Mouse (Mus musculus) natural killer cell, adult 2 months (primary cell): ENCODE results near the gene Ddx49.
A peak's percentile ranks its signal among the peaks of the same experiment; 100 is the strongest.

Experiments used
- DNase-seq, 2 experiments: peaks; one replicate each; pipeline ENCODE4 v3.0.0; 2022; ENCODE audit warnings: low spot score in 2 of 2

The Ddx49 gene

DNA sequence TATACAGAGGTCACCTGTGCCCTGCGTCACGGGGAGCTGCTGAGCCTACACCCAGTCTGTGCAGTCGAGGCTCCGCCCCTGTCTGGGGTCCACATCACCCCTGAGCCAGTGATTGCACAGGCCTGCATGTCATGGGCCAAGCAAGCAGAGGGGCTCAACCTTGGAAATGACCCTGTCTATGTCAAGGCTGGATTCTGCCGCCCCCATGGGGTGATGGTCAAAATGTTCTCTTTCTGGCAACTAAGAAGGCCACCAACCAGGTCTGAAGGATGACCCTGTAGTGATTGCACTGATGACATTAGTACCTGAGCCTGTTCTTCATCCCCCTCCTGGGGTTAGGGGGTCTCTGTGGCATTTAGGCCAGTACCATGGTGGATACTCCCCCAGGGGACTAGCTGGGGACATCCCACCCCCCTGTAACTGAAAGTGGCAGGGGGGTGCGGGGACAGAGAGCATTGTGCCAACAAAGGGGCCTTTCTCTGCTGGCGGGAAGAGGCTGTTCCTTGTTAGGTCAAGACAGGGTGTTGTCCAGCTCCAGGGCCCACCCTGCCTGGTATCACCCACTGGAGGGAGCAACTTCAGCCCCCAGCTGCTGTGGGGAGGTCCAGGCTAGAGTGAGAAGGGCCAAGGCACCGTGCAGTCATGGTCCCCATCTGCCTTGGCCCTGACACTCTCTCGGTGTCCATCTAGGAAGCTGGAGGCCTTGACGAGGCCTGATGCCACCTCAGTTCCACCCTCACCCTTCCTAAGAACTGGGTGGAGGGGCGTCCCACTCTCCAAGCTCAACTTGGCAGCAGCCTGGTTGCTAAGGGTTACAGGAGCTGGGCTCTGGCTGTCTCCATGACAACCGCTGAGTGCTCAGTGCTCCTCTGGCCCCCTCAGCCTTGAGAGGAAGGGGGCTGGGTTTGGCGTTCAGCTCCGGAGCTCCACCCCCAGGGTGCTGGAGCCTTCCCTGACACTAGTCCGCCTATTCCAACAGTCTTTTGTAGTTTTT lies 14.5 kb upstream of the Ddx49 start:
- DNase-seq = no peak

DNA sequence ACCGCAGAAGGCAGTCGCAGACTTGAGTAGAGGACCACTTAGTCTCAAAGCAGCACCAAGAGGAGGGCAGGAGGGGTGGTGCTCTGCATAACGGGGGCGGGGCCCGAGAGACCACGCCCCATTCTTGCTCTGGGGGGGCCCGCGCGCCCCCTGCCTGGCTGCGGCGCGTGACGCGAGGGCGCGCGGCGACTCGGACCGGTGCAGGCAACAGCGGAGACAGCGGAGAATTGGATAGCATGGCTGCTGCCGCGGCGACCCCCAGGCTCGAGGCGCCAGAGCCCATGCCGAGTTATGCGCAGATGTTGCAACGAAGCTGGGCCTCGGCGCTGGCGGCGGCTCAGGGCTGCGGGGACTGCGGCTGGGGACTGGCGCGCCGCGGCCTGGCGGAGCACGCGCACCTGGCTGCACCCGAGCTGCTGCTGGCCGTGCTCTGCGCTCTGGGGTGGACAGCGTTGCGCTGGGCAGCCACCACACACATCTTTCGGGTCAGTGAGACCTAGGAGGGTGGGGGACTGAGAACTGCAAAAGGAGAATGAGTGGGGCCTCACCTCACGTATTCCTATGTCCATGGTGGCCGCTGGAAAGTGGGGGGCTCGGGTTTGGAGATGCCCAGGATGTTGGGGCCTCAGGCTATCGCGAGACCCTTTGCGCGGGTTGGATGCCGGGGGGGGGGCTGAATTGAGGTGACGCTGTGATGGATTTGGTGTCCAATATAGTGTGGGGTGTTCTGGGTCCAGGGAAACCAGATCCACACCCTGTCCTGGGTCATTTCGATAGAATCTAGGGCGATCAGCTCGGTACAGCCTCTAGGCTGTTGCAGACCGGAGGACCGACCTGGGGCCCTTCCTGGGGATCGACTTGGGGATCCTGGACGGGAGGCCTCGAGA lies 13.6 kb upstream of the Ddx49 start, which contains the start of gene Cers1:
Gene Cers1, plus strand, starts transcription at position 152 of the 887 bp plus-strand sequence.
- no peak for DNase-seq

DNA sequence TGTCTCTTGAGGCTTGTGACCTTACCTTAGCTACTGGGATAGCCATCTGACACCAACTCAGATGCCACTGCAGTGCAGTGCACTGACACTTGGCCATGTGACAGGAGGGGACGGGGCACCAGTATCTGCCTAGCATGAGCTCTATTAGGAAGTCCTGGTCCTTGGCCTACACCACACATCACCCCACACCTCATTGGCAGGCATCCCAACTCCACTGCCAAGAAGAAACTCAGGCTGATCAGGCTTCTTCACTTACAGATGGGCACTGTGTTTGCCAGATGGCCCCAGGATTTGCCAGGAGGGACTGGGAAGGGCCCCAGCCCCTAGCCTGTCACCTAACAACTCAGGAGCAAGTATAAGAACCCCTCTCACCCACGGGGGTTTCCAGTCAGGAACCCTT lies 11.1 kb upstream of the Ddx49 start:
- no peak for DNase-seq

- DNase-seq = peak; percentile 43 to 48
Measured at GRCm38 (mm10) chr8:70309311-70309710, 7.0 kb upstream of the Ddx49 start.

GRCm38 (mm10) chr8:70302901-70303300 lies 612 bp upstream of the Ddx49 start:
- no peak for DNase-seq

GRCm38 (mm10) chr8:70300881-70301280 lies 1.4 kb downstream of the Ddx49 start:
- no peak for DNase-seq

DNA sequence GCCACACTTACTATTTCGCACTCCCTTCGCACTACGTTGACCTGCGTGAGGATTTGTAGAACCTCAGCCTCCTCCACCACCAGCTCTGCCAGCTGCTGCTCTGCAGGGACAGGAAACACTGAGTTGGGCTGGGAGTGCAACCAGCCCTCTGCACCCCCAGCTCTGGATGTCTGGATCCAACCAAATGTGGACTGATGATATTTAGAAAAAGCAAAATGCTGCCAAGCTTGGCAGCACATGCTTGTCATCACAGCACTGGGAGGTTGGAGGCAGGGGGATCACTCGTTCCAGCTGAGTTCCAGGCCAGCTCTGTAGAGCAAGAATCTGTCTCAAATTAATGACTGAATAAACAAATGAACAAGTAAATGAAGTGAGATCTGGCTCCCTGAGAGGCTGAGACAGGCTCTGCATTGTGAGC lies 8.3 kb downstream of the Ddx49 start:
- DNase-seq = no peak

GRCm38 (mm10) chr8:70286737-70287136 lies 15.6 kb downstream of the Ddx49 start:
- peak in 1 of 2 experiments; percentile 35 for DNase-seq

DNA sequence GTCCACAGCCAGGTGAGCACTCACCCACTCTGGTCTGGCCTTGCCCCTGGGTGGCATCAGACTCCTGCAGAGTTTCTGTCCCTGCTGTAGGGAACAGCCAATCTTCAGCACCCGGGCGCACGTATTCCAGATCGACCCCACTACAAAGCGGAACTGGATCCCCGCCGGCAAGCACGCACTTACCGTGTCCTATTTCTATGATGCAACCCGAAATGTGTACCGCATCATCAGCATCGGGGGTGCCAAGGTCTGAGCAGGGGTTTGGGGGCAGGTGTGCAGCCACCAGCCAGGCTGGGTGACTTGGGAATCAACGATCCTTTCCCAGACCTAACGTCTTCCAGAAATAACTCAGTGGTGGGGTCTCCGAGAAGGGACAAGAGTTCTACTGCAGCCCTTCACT lies 17.0 kb downstream of the Ddx49 start:
- no peak for DNase-seq

DNA sequence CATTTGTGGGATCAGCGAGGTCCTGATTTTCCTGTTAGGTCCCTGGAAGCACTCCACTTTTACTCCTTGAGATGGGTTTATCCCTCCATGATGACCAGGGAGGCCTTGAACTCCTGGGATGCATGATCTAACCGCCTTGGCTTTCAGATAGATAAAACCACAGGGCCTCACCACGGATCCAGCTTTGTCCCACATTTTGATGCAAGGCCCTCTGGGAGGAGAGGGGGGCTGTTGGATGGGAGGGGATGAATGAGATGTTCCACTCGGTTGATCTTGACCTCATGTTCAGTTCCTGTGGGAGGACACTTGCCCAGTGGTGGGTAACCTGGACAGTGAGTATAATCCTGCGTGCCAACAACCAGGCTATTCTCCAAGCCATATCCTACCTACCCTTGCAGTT lies 17.9 kb downstream of the Ddx49 start:
- no peak for DNase-seq

DNA sequence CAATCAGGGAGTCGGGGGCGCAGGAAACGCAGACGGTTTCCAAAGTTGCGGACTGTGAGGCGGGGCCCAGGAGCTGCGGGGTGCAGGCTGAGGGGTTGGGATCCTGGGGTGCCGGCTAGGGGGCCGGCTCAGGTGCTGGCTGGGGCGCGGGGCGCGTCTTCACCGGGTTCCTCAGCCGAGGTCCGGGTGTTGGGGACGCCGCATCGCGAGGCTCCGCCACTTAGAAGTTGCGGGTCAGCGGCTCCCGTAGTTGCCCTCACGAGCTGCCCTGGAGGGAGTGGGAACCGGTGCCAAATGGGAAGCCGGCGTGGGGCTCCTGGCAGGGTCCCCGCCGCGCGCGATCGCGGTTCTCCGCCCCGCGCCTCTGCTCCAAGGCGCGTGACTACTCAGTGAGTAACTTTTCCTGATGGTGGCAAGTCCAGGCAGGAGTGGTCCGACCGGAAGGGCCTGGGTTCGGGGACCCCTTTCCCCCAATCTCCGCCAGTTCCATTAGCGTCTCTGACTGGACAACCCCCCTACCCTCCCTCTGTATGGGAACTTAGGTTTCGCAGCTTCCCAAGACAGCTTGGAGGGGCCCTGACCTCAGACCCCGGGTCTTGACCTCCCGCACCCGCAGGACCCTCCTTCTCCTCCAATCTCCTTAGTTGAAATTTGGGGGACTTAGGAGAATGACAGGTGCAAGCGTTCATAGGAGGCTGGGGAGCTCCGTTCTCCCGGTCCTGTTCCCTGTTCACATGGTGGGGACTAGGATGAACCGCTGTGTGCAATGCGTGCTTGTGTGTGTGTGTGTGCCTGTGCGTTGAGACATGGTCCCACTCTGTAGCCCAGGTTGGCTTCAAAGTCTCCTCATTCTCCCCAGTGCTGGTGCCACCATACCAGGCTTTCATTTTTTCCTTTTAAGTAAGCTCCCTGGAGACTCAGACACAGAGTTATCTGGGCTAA lies 18.9 kb downstream of the Ddx49 start:
- DNase-seq = no peak

- DNase-seq = peak; percentile 71 to 87
Measured at GRCm38 (mm10) chr8:70282603-70283135, 19.6 kb downstream of the Ddx49 start, which contains the start of gene Homer3. TSS of gene Homer3 (plus strand) at chr8:70282827.

GRCm38 (mm10) chr8:70281001-70281400 lies 21.3 kb downstream of the Ddx49 start:
- no peak for DNase-seq

DNA sequence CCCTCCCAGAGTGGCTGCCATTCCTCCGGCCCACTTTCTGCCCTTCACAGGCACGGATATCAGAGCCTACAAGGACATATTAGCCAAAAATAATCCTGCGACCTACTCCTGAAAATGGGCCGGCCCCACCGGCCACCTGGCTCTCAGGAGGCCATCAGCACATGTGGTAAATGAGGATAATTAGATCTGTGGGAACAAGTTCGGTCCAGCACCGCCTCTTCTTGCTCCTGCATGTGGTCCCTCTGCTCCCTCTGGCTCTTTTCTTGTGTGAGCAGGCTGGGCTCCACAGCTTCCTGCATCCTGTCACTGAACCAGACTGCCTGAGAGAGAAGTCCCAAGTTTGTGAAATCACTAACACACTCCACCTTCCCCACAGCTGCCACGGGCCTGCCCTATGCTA lies 23.0 kb downstream of the Ddx49 start:
- DNase-seq = no peak

GRCm38 (mm10) chr8:70278175-70278574 lies 24.1 kb downstream of the Ddx49 start:
- DNase-seq = no peak

DNA sequence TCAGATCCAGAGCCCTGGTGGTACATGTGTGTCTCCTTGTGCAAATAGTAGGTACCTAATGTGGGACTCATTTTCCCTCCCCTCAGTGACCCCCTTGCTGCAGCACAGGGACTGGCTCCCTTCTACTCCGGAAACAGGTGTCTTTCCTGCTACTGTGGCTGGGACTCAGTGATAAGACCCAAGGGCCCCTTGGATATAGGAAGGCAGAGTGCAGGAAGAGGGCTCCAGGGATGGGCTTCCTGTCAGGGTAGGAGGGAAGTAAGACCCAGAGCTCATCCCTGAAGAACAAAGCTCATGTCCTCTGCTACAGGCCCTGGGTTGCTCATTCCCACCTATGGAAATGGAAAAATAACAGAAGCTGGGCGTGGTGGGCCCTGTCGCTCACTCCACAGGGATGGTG lies 25.8 kb downstream of the Ddx49 start:
- DNase-seq = no peak

DNA sequence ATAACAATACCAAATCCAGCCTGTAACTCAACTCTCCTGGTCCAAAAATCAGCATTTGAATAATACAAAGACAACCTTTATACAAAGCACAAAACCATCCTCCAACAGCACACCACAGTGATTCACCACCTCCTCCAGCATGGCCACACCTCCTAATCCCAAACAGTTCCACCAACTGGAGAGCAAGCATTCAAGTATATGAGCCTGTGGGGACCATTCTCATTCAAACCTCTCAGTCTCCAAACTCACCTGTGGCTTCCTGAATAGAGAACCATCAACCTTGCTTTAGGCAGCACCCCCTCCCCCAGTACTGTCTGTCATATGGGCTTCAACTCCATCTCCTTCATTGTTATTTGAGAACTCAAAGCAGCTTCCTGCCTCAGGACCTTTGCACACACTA lies 27.9 kb downstream of the Ddx49 start:
- DNase-seq = no peak

DNA sequence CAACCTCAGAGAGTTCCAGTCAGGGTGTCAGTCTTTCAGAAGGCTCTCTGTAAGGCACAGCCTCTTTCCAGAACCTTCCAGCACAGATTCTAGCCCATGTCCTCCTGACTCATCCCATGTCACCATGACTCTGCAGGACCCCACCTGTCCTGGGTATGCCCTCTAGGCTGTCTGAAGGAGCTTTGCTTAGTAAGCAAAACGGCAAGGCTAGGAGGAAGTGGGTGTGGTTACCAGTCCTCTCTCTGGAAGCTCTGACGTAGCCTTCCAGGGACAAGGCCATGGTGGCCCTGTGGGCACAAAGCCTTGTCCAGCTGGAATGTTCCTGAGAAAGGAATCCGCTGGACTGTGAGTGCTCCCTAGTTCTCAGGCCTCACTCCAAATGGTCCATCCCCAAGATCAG lies 29.3 kb downstream of the Ddx49 start:
- DNase-seq = no peak

GRCm38 (mm10) chr8:70268799-70269565 lies 33.3 kb downstream of the Ddx49 start:
- no peak for DNase-seq

- DNase-seq = no peak
Measured at GRCm38 (mm10) chr8:70268311-70268710, 34.0 kb downstream of the Ddx49 start.
